Mouse (Mus musculus) ES-E14 (cell line): ENCODE measurements around the gene H2afj.

Source experiments
- CHD2 ChIP-seq: IDR thresholded peaks from 2 replicates; pipeline ENCODE4 v1.6.1; 2014; ENCODE audit warnings: mild to moderate bottlenecking, low read depth, low read length, inconsistent platforms
- HCFC1 ChIP-seq: IDR thresholded peaks from 2 replicates; pipeline ENCODE4 v1.6.1; 2012; ENCODE audit warnings: low read length, inconsistent platforms, borderline replicate concordance; ENCODE audit not compliant: insufficient read depth
- MAFK ChIP-seq: IDR thresholded peaks from 2 replicates; pipeline ENCODE4 v1.6.1; 2014; ENCODE audit warnings: mild to moderate bottlenecking, low read depth, low read length, inconsistent platforms; ENCODE audit not compliant: insufficient read depth

DNA sequence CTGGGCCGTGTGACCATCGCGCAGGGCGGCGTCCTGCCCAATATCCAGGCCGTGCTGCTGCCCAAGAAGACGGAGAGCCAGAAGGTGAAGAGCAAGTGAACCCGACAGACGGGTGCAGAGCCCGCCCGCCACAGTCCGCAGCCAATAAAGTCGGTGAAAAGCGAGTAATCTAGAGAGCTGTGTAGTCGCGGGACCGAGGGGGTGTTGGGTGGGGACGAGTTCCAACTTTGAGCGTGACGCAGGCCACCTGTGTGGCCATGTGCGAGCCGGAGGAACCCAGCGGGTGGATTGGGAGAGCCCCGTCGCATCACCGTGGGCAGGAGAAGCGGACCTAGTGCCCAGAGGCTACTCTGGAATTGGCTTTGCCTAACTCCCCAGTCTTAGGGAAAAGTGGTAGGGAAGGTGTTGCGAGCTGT lies 595 bp downstream of the H2afj start:
- TF ChIP-seq CHD2 (no peak), HCFC1 (no peak), MAFK (no peak)
